Mouse (Mus musculus) heart, postnatal 4 days (tissue): ENCODE measurements at regions not wholly inside any gene's neighbourhood (a gene's known extent, or its start where the extent isn't known, plus 50 kb on each side); places are given as distances from the start of the nearest gene placed in this dataset.
"Not testable (repeated sequence)": the region's sequence is repeated elsewhere in the genome, so short reads cannot be mapped to it uniquely, and the experiment has no call there.

ENCODE experiments used
- DNase-seq: peaks from one replicate; pipeline ENCODE4 v3.0.0; 2021

DNA sequence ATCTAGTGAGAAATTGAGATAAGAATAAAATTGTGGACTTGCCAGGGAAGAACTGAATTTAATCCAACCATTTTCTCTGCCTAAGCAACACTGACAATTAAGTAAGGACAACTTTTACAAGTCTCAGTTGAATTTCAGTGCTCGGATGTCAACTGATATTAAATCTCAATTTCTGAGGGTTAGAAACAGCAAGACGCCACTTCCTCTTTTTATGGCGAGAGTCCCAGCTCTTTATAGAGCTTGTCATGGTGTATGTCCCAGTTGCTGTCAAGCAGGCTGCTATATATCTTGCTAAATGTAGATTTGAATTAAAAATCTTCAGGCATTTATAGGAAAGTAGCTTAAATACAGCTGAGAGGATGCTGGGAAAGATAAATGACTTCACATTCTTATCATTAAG is 697.8 kb upstream of the Got2 start:
- DNase-seq = no peak

DNA sequence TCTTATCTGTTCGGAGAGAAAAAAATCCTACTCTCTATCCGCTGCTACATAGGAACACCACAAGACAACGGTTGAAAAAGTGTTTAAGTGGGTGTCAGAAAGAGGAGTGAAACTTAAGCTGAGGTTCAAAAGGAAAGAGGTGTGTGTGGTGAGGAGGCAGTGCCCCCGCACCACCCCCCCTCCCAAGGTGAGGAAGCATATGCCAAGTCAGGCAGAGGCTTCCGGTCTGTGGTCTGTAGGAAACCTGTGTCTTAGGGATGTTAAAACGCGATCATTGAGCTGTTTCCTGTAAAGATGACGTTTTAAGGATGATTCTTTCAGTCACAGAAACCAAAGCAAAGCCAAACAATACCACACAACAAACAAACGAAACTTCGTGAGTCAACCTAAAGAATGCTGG is 664.2 kb upstream of the Got2 start:
- no peak for DNase-seq

DNA sequence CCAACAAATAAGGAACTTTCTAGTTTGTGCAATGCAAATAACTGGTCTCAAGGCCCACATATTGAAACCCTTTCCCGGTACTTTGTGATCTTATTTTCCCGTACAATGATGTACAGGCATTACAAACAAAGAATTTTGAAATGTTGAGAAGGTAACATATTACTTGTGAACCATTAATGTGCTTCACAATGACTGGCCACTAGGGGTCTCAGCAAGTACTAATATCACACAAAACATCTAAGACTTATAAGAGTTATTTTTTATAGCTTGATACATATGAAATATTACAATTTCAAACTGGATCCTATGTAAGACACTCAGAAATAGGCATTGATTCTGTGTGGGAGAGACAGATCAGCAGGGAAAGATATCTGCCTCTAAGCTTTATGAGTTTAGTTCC is 662.1 kb upstream of the Got2 start:
- DNase-seq = no peak

GRCm38 (mm10) chr8:96548663-96549062 is 660.3 kb upstream of the Got2 start:
- DNase-seq = peak; percentile 8

GRCm38 (mm10) chr8:96548187-96548586 is 659.8 kb upstream of the Got2 start:
- no peak for DNase-seq

DNA sequence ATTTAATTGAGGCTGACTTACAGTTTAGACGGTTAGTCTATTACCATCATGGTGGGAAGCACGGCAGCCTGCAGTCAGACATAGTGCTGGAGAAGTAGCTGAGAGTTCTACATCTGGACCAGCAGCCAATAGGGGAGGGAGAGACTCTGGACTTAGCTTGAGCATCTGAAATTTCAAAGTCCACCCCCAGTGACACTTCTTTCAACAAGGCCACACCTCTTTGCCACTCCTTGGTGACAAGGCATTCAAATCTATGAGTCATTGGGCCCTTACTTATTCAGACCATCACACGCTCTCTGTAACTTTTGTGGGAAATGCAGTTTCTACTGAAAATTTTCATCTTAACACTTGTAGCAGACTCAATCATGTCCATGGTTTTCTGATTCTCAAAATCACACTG is 653.9 kb upstream of the Got2 start:
- no peak for DNase-seq

DNA sequence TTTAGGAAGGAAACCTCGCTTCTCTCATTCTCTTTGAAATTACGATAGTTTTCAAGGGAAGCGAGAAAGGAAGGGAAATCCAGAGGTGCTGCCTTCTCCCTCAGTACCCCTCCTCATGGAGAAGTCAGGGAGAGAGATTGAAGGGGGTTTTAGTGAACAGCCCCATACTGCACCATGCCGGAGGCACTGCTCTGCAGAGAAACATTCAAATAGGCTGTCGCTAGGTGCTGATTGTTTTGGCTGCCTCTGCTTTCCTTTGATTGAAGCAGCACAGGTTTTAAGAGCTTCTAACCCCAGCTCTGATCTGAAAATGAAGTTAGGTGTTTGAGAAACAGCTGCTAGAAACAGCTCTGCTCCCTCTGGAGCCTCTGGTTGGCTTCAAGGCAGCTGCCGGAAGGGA is 610.5 kb upstream of the Got2 start:
- DNase-seq = no peak

DNA sequence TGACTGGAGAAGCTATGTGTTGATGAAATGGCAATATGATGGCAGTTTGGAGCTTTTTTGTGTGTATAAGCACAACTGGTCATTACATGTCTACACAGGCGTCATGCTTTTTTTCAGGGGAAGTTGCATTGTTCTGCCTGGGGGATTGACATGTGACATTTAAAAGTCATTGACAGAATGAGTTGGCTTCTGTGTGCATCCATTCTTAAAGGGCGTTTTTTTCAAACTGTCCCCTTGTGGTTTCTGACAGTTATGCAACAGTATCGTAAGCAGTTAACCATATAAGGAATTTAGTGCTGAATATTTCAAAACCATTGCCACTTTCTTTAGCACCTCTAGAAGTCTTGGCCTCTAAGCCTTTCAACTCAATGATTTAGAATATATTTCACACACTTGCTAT is 607.1 kb upstream of the Got2 start:
- DNase-seq = no peak

GRCm38 (mm10) chr8:96489804-96490203 is 601.5 kb upstream of the Got2 start:
- no peak for DNase-seq

GRCm38 (mm10) chr8:96488741-96489453 is 600.5 kb upstream of the Got2 start:
- no peak for DNase-seq

- no peak for DNase-seq
These were observed 567.6 kb upstream of the Got2 start for GRCm38 (mm10) chr8:96455915-96456314.

DNA sequence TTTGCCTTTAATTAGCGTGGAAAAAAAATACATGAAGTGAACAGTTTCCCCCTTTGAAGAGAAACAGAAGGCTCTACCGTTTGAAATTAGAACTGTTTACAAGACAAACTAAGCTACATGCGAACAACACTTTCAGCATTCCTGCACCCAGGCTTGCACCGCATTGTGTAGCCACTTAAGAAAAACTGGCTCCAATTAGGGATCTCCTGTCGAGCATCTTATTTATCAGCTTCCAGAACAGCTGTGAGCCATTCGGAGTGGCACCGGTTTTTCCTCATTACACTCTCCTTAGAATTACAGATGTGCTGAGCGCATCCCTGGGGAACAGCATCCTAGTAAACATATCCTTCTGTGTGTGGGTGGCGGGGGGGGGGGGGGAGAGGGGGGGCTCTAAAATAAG is 567.0 kb upstream of the Got2 start:
- no peak for DNase-seq

- no peak for DNase-seq
These were observed 541.4 kb upstream of the Got2 start for GRCm38 (mm10) chr8:96429708-96430107.

DNA sequence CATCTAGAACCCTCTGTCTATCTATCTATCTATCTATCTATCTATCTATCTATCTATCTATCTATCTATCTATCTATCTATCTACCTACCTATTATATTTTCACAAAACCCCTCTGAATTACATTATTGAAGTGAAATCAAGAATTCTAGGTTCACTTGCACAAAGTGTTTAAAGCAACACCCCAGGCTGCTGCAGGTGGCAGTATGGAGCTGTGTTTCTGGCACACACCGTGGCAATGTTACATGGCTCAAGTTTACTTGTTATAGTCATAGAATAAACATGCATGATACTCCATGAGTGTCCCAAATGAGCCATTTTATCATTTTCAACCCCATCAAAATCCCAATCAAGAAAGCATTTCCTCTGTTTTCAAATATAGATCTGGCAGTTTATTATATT is 538.6 kb upstream of the Got2 start:
- DNase-seq = peak; percentile 15

DNA sequence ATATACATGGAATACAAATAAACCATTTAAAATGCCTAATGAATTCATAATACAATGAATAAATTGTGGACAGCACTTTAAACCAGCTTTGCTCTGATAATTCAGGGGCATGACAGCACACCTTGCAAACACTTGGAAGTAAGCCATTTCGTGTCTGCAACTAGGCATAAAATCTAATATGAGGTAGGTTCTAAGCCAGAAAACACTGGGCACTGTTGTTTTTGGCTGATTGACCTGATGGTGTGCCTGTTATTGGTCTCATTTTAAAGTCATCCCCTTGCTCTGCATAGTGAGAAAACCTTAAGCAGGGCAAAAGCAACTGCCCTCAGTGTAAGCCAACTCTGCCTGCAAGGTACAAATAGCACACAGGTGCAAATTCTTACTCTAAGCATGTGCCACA is 521.3 kb upstream of the Got2 start:
- DNase-seq = no peak

GRCm38 (mm10) chr8:96404549-96405145 is 516.3 kb upstream of the Got2 start:
- no peak for DNase-seq

- DNase-seq = no peak
These were observed 515.3 kb upstream of the Got2 start for GRCm38 (mm10) chr8:96403669-96404068.

DNA sequence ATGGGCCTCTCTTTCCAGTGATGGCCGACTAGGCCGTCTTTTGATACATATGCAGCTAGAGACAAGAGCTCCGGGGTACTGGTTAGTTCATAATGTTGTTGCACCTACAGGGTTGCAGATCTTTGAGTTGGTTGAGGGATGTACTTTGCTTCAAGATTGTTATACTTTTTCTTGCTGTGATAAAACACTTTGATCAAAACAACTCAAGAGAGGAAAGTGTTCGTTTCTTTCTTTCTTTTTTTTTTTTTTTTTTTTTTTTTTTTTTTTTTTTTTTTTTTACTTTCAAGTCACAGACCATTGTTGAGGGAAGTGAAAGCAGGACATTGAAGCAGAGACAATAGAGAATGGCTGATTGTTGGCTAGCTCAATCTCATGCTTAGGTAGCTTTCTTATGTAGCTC is 511.0 kb upstream of the Got2 start:
- not testable (repeated sequence) for DNase-seq

DNA sequence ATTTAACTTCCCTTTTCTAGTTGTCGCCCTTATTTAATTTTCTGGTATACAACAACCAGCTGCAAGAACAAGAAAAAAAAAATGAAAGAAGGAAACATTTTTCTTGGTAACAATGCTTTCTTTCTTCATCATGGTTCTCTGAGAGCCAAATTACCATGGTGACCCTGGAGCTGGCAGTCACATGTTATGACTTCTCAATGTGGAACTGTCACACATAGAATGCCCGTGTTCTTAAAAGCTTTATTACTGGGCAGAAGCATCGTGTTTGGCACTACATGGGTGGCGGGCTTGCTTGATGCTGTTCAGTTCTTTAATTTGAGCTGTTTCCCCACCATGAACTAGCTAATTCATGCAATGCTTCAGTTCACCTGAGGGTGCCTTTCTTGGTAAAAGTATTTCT is 504.7 kb upstream of the Got2 start:
- no peak for DNase-seq

DNA sequence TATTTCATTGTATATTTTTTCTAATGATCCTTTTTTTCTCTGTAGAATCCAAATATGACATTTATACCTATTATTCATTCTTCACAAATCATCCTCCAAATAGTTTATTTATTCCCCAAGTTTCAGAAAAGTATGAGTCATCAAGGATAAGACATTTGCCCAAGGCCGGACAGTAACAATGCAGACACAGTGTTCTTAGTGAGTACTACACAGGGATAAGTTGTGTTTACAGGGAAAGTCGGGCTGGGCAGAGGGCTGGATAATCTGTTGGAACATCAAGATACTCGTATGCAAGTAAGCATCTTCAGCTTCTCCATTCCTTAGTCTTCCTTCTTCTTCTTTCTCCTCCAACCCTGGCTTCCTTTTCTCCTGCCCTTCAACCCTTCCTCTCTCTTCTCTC is 500.9 kb upstream of the Got2 start:
- DNase-seq = no peak

- DNase-seq = no peak
These were observed 482.2 kb upstream of the Got2 start for GRCm38 (mm10) chr8:96370500-96370899.

DNA sequence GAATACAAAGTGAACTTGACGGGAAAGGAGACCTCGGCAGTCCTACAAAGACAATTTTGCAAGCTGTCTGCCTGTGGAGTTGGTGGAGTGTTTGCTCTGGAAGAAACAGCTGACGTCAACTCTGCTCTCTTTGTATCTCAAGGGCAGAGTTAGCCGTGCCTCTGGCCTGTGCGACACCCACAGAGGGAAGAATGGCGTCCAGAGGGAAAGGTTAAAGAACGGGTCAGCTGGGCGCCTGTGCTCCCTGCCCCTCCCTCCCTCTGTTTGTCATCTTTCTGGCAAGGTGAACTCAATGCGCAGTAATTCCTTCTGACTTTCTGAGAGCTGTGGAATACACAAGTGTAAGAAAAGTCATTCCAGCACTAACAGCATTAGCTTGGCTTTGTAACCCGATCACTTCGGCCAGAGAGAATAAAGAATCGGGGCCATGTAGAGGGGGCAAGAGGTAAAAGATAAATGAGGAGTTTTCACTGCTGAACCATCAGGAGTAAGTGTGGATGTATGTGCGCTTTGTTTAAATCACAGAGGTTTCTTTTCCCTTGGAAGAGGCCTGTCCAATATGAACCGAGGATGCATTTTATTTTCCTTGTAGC is 474.6 kb upstream of the Got2 start:
- no peak for DNase-seq

GRCm38 (mm10) chr8:96350531-96351069 is 462.3 kb upstream of the Got2 start:
- DNase-seq = no peak

GRCm38 (mm10) chr8:96349503-96349902 is 461.2 kb upstream of the Got2 start:
- DNase-seq = no peak
